Mouse (Mus musculus): ENCODE measurements at regions not wholly inside any gene's neighbourhood (a gene's known extent, or its start where the extent isn't known, plus 50 kb on each side); places are given as distances from the start of the nearest gene placed in this dataset.
"Not testable (repeated sequence)": the region's sequence is repeated elsewhere in the genome, so short reads cannot be mapped to it uniquely, and the experiment has no call there.

- no peak for DNase-seq
These were observed 69.9 kb downstream of the Fbxo4 start for GRCm38 (mm10) chr15:3909471-3909870.

GRCm38 (mm10) chr15:3908721-3909120 is 70.7 kb downstream of the Fbxo4 start:
- DNase-seq, result no peak

DNA sequence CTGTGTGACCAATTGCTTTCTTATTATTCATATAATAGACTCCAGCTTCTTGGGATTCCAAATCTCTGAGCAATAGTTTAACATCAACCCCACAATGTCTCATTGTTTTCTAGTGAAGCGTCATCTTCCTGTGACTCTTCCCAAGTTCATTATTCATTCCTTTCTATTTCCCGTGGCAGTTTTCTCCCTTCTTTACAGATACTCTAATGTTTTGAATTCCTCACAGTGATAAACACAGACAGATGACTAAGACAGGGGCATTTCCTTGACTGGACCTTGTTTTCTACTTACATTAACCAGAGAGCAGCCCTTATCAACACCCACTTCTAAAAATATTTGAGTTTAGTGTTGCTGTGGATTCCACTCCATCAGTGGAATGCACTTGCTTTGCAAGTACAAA is 73.8 kb downstream of the Fbxo4 start:
- no peak for DNase-seq

GRCm38 (mm10) chr15:3878429-3878828 is 100.9 kb downstream of the Fbxo4 start:
- no peak for DNase-seq

- DNase-seq, result no peak
These were observed 101.9 kb downstream of the Fbxo4 start for GRCm38 (mm10) chr15:3877506-3877905.

DNA sequence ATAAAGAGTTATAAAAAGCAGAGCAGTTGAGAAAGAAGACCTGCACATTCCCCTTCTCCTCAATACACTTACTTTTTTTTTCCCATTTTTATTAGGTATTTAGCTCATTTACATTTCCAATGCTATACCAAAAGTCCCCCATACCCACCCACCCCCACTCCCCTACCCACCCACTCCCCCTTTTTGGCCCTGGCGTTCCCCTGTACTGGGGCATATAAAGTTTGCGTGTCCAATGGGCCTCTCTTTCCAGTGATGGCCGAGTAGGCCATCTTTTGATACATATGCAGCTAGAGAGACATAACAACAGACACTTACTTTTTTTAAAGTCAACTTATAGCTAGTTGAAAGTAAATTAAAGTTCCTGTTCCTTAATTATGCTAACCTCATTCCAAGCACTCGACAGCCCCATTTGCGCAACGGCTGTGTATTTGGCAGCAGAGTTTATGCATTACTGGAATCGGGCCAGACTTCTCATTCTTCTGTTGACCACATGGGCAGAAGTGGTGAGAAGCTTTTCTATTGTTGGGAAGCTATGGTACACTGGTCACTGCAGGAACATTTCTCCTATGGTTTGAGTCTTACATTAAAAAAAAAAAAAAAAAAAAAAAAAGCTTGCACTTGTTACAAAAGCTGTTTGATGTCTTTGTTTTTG is 104.0 kb downstream of the Fbxo4 start:
- not testable (repeated sequence) for DNase-seq

- DNase-seq, result no peak
These were observed 147.6 kb downstream of the Fbxo4 start for GRCm38 (mm10) chr15:3831802-3832201.

DNA sequence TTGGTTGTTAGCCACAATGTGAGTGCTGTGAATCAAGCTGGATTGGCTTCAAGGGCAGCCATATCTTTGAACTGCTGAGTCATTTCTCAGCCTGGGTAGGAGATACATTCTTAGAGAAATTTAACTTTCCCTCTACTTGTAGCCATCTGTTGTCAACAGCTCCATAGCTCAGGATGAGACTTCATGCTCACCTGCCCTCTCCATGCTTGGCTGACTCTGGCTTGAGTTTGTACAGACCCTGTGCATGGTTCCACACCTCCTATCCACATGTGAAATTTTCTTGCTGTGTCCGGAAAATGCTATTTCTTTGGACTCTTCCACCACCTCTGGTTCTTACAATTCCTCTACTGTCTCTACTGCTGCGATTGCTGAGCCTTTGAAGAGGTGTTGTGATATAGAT is 173.9 kb downstream of the Fbxo4 start:
- DNase-seq, result no peak

DNA sequence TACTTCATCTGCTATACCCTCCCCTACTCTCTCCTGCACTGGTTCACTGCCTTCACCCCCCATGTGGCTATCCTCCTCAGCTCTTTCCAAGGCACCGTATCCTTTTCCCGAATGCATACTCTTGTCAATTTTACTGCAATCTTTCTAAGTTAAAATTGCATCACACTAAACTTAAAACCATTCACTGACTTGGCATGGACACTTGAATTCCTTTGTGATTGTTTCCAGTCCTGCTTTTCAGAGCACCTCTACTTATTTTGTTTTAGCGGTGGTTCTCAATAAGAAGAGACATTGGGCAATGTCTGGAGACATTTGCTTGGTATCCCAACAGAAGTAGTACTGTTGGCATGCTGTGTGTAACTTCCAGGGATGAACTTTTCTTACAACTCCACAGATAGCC is 192.6 kb upstream of the Ghr start:
- DNase-seq, result no peak

DNA sequence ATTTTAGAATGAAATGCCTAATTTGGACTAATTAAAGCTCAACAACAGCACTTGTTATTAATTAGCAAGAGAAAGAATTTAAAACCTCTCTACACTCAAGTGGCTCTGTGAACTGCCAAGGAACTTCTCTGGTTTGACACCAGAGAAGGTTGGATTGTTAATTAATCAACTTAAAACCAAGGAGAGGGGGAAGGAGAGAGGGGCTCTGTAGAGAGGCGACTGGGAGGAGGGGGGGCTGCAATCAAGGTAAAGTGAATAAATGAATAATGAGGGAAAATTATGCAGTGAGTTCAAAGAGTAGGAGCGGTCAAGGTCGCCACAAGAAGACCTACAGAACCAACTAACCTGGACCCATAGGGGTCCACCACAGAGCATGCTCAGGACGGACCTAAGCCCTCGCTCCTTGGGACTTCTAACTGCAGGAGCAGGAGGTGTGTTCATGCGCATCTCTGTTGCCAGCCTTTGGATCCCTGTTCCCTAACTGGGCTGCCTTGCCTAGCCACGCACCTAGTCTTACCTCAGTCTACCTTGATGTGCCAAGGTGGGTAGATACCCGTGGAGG is 189.0 kb upstream of the Ghr start:
- no peak for DNase-seq

DNA sequence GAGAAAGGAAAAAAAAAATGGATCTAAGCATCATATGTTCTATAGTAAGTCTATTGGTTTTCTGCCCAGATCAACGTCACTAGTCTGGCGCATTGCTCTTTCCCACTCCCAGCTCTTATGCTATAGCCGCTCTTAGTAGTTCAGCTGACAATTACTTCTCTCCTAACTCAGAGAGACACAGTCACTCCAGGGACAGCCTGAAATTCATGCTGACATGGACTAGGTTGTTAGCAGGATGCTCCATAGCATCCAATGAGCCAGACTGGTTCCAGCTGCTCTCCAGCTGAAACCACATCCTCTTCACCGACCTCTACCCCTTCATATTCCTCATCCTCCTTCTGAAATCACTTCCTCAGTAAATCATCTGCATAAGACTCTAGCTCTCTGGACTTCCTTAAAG is 187.0 kb upstream of the Ghr start:
- no peak for DNase-seq

- no peak for DNase-seq
These were observed 181.4 kb upstream of the Ghr start for GRCm38 (mm10) chr15:3764726-3765125.

GRCm38 (mm10) chr15:3760396-3760795 is 177.1 kb upstream of the Ghr start:
- DNase-seq, result no peak

DNA sequence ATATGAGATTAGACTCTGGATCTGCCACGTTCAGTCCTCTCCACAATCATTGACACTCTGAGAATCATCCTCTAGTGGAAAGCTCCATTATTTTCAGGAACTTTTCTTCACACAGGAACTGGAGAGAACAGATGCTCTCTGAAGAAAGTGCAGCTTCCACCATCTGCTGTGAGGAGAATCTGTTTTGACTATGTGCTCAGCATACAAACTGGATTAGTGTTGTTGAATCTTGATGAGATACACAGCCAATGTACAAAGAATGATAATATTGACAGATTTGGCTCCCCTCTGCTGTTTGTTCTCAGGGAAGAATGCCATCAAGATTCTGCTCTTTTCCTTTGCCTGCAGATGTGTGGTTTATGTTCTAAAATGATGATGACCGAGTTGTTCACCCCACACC is 172.3 kb upstream of the Ghr start:
- peak; percentile 38 for DNase-seq

GRCm38 (mm10) chr15:3748072-3748471 is 164.8 kb upstream of the Ghr start:
- not testable (repeated sequence) for DNase-seq

- DNase-seq, result no peak
These were observed 160.0 kb upstream of the Ghr start for GRCm38 (mm10) chr15:3743168-3743814.

- no peak for DNase-seq
These were observed 158.9 kb upstream of the Ghr start for GRCm38 (mm10) chr15:3742191-3742590.

DNA sequence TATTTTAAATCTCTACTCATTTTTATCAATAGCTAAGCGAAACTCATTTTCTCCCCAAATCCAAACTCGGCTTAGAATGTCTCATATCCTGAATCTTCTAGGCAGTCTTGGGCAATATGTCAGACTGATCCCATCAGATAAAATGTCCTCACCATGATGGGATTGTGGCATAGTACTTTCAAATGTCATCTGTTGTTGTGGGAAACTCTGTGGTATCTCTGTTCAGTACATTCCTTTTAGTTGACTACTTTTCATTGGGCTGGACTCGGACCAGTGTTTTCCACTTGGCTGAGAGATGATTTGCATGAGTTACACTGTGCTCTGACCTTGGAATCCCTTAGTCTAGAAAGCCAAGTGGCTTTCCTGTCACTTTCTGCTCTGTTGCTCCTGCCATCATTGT is 141.9 kb upstream of the Ghr start:
- no peak for DNase-seq

- DNase-seq, result no peak
These were observed 137.5 kb upstream of the Ghr start for GRCm38 (mm10) chr15:3720668-3721340.

- DNase-seq, result no peak
These were observed 128.5 kb upstream of the Ghr start for GRCm38 (mm10) chr15:3711764-3712163.

GRCm38 (mm10) chr15:3707089-3708078 is 124.1 kb upstream of the Ghr start:
- no peak for DNase-seq

- DNase-seq, result no peak
These were observed 116.0 kb upstream of the Ghr start for GRCm38 (mm10) chr15:3699234-3699814.
